In genomic region chr1:64195970-64196491, GRCm38 (mm10) we compare ENCODE assay signal across 8 mouse cellular contexts.
DNase-seq lines count a peak whose midpoint lies in the region; ATAC-seq lines count a peak whose summit lies in the region.

No protein-coding gene starts in this region.

- no peaks in the 10 kb centered on the region for H3K36me3 ChIP-seq in heart, embryonic 11.5 days (ENCODE audit: control insufficient read depth, insufficient read depth, low read length)
- no peaks in the 10 kb centered on the region for H3K36me3 ChIP-seq in midbrain, embryonic 16.5 days (ENCODE audit: control insufficient read depth, insufficient read depth, low read length)
- H3K36me3 ChIP-seq in kidney, embryonic 15.5 days, result no peaks in the 10 kb centered on the region

- intact Hi-C loops in left cerebral cortex, postnatal 4 days (cut with DNase I), result loop anchor here (10.0 kb wide), 1 partner anchor 71 kb away; the partner anchor contains the start of gene Klf7

- H3K9ac ChIP-seq in heart, embryonic 11.5 days (ENCODE audit: low read depth, low read length), result no peak overlapping the region
- no peak overlapping the region for H3K9ac ChIP-seq in midbrain, embryonic 16.5 days (ENCODE audit: low read depth, low read length)
- H3K9ac ChIP-seq in kidney, embryonic 15.5 days, result no peak overlapping the region

- peak overlapping the region; percentile 4; the same call in 1 of the 2 replicates for H3K4me2 ChIP-seq in heart, embryonic 11.5 days
- no peak overlapping the region for H3K4me2 ChIP-seq in midbrain, embryonic 16.5 days (ENCODE audit: low read length)
- no peak overlapping the region for H3K4me2 ChIP-seq in kidney, embryonic 15.5 days

- WGBS in heart, embryonic 11.5 days (ENCODE audit: insufficient replicate concordance), result 19% methylated on average over 4 of the region's 4 CpGs
- 26% methylated on average over 4 of the region's 4 CpGs for WGBS in midbrain, embryonic 16.5 days
- WGBS in kidney, embryonic 15.5 days, result 56% methylated on average over 4 of the region's 4 CpGs

- H3K9me3 ChIP-seq in heart, embryonic 11.5 days (replicated peaks; ENCODE audit: control insufficient read depth, low read length), result no peaks in the 10 kb centered on the region
- H3K9me3 ChIP-seq in midbrain, embryonic 16.5 days (replicated peaks; ENCODE audit: control insufficient read depth, low read length, poor library complexity, severe bottlenecking), result no peaks in the 10 kb centered on the region
- no peaks in the 10 kb centered on the region for H3K9me3 ChIP-seq in kidney, embryonic 15.5 days (replicated peaks)

- DNase-seq in left cerebral cortex, postnatal 4 days, result peak; percentile 40
- no peak for DNase-seq in left cerebral cortex, adult 11 months (ENCODE audit: low spot score)
- peak; percentile 27 to 56 for DNase-seq in cerebellum, postnatal 25 days
- no peak for DNase-seq in frontal cortex, postnatal 36 days (ENCODE audit: low spot score in 2 of 2)

- H3K4me1 ChIP-seq in heart, embryonic 11.5 days (ENCODE audit: control insufficient read depth, insufficient read depth, low read length), result peaks cover 9% of the 10 kb centered on the region; the same call in 1 of the 2 replicates
- peaks cover 23% of the 10 kb centered on the region for H3K4me1 ChIP-seq in midbrain, embryonic 16.5 days (ENCODE audit: control insufficient read depth, insufficient read depth, low read length)
- H3K4me1 ChIP-seq in kidney, embryonic 15.5 days, result peaks cover 21% of the 10 kb centered on the region; the same call in 1 of the 2 replicates

- no peaks in the 10 kb centered on the region for H3K27me3 ChIP-seq in heart, embryonic 11.5 days (ENCODE audit: control insufficient read depth, insufficient read depth, low read length)
- H3K27me3 ChIP-seq in midbrain, embryonic 16.5 days (ENCODE audit: control insufficient read depth, insufficient read depth, low read depth, low read length), result no peaks in the 10 kb centered on the region
- H3K27me3 ChIP-seq in kidney, embryonic 15.5 days, result no peaks in the 10 kb centered on the region

- H3K27ac ChIP-seq in heart, embryonic 11.5 days (ENCODE audit: low read depth, low read length), result 0 out of 2 replicates have a peak overlapping the region, but pooled peaks have one; percentile 46
- H3K27ac ChIP-seq in midbrain, embryonic 16.5 days (ENCODE audit: low read length), result no peak overlapping the region
- H3K27ac ChIP-seq in kidney, embryonic 15.5 days, result no peak overlapping the region

- no peak overlapping the region for H3K4me3 ChIP-seq in heart, embryonic 11.5 days (ENCODE audit: low read depth, low read length)
- no peak overlapping the region for H3K4me3 ChIP-seq in midbrain, embryonic 16.5 days (ENCODE audit: low read depth, low read length)
- H3K4me3 ChIP-seq in kidney, embryonic 15.5 days (replicated peaks), result no peak overlapping the region

- no peak for ATAC-seq in heart, embryonic 11.5 days (replicated peaks; ENCODE audit: insufficient number of reproducible peaks, low FRiP score, low TSS enrichment)
- ATAC-seq in midbrain, embryonic 16.5 days, result peak; percentile 32
- no peak for ATAC-seq in monocyte, adult 5-6 weeks (replicated peaks; ENCODE audit: insufficient number of reproducible peaks, low FRiP score, low TSS enrichment, poor library complexity, severe bottlenecking)
- ATAC-seq in kidney, embryonic 15.5 days (replicated peaks; ENCODE audit: low FRiP score), result no peak

Comparison
In these comparisons a context has a peak if more than half of its experiments do, and no peak if none do; other contexts are left out.
1. DNase-seq: peak in left cerebral cortex, postnatal 4 days (single experiment) and cerebellum, postnatal 25 days (2 of 2); none in left cerebral cortex, adult 11 months (single experiment) and frontal cortex, postnatal 36 days (0 of 2).